Mouse (Mus musculus): ENCODE measurements at regions not wholly inside any gene's neighbourhood (a gene's known extent, or its start where the extent isn't known, plus 50 kb on each side); places are given as distances from the start of the nearest gene placed in this dataset.

- ATAC-seq (replicated peaks in 1 of 2; ENCODE audit: insufficient read depth in 1 of 2, low FRiP score in 2 of 2, low TSS enrichment in 1 of 2, low read depth in 1 of 2, poor library complexity in 2 of 2, severe bottlenecking in 2 of 2): no peak
Observed at GRCm38 (mm10) chr15:67244908-67245657, 744.4 kb upstream of the Lrrc6 start.

DNA sequence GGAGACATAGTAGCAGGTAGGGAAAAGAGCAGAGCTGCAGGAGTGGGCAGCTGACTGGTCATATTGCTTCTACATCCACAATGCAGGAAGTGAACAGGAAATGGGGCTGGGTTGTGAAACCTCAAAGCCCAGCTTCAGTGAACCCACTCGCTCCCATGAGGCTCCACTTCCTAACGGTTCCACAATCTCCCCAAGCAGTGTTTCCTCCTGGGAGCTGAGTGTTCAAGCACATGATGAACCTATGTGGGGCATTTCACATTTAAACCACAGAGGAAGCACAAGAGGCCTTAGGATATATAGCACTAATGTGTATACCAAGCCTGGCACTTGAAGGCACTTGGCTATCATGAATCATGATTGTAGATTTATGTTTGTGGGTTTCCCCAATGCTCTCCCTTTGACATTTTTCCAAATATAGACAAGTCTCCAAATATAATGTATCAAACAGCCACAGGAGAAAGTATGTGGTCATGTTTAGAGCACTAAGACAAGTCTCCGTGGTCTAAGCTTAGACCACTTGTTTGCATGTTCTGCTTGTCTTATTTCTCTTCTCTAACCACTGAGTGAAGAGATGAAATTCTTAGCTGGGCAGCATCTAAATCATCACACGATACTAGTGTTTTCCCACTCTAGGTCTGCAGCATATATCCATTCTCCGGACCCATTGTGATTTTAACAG, 734.5 kb upstream of the Lrrc6 start:
- ATAC-seq (replicated peaks in 1 of 2; ENCODE audit: insufficient read depth in 1 of 2, low FRiP score in 2 of 2, low TSS enrichment in 1 of 2, low read depth in 1 of 2, poor library complexity in 2 of 2, severe bottlenecking in 2 of 2): peak; percentile 90 to 97

DNA sequence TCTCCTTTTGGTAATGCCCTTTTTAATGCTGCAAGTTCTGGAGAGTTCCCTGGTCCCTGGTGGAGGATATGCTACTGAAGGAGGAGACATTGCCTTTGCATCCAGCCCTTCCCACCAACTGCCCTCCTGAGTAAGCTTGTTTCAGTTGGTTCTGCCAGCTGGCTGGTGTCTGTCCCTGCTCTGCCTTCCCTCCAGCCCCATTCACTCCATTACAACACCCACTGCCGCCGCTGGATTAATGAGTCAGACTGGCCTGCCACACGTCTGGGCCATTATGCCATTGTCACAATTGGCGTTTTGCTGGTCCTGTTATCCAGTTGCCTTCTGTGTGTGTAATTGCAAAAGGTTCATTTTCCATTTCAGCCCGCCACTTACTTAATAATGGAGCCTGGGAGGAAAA, 728.6 kb upstream of the Lrrc6 start:
- no peak for ATAC-seq (replicated peaks in 1 of 2; ENCODE audit: insufficient read depth in 1 of 2, low FRiP score in 2 of 2, low TSS enrichment in 1 of 2, low read depth in 1 of 2, poor library complexity in 2 of 2, severe bottlenecking in 2 of 2)

DNA sequence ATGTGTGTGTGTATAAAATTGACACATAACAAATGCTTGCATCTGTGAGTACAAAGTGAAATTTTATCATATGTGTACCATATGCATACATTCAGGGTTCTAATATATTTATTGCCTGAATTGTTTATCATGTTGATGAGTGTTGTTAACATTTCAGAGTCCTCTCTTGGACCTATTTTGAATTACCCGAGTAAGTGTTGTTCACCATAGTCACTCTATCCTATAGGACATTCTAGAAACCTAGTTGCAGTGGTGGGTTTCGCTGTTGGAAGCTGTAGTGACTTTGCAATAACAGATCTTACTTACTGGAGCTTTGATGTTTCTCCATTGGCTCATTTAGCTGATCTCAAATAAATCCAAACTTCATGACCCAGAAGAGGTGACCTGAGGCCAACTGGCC, 727.9 kb upstream of the Lrrc6 start:
- no peak for ATAC-seq (replicated peaks in 1 of 2; ENCODE audit: insufficient read depth in 1 of 2, low FRiP score in 2 of 2, low TSS enrichment in 1 of 2, low read depth in 1 of 2, poor library complexity in 2 of 2, severe bottlenecking in 2 of 2)

DNA sequence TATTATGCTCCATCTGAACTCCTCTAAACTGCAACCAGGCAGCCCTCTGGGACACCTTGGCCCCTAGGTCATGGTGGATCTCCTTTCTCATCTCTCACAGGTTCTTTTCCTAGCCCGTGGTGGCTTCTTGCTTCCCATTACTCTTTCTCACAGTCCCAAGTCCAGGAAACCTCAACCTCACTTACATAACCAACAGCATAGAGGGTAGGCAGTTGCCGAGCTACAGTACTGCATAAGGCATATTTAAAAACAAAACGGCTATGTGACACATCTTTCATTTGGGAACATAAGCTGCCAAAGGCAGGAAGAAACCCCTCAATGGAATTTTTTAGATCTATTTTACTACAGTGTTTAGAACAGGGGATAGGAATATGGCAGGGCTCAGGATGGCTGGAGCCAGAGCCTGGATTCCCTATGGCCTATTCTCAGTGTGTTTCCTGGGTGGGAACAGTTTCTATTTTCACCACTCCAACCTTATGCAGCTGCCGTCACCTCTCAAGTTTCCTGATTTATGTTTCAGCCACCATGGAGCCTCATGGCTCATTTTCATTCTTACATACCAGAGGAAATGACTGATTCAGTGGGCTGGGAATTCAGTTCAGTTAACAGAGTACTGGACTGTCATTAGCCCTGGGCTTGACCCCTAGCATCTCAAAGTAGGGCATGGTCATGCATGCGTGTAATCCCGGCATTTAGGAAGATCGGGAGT, 726.9 kb upstream of the Lrrc6 start:
- peak; percentile 53; a peak in 1 of 4 replicates for ATAC-seq (replicated peaks in 1 of 2; ENCODE audit: insufficient read depth in 1 of 2, low FRiP score in 2 of 2, low TSS enrichment in 1 of 2, low read depth in 1 of 2, poor library complexity in 2 of 2, severe bottlenecking in 2 of 2)

DNA sequence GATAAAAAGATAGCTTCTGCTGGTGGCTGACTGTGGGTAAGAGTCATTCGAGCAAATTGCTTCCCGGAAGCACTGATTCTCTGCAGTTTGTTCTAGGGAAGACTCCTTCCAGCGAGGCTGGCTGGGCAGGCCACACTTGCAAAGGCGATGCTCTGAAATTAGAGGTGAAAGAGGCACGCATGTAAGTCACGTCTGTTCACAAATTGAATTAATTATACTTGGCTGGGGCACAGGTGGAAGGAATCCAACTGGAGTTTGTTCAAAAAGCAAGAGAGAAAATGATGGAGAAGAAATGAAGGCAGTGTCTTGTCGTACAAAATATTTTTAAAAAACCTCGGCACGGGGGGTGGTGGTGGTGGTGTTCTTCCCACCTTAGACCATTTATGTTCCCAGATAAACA, 726.2 kb upstream of the Lrrc6 start:
- ATAC-seq (replicated peaks in 1 of 2; ENCODE audit: insufficient read depth in 1 of 2, low FRiP score in 2 of 2, low TSS enrichment in 1 of 2, low read depth in 1 of 2, poor library complexity in 2 of 2, severe bottlenecking in 2 of 2): no peak
